Mouse (Mus musculus) embryonic fibroblast, embryonic 13.5 days (primary cell): ENCODE results near the gene Zfp536.

Experiments used
- CTCF ChIP-seq: IDR thresholded peaks from 2 replicates; pipeline ENCODE4 v1.5.1; 2011; ENCODE audit warnings: mild to moderate bottlenecking, control low read depth, low read length, moderate library complexity, borderline replicate concordance; ENCODE audit not compliant: insufficient read depth
- POLR2A ChIP-seq: IDR thresholded peaks from 2 replicates; pipeline ENCODE4 v1.6.1; 2011; ENCODE audit warnings: low read depth, mild to moderate bottlenecking, control low read depth, low read length, moderate library complexity

DNA sequence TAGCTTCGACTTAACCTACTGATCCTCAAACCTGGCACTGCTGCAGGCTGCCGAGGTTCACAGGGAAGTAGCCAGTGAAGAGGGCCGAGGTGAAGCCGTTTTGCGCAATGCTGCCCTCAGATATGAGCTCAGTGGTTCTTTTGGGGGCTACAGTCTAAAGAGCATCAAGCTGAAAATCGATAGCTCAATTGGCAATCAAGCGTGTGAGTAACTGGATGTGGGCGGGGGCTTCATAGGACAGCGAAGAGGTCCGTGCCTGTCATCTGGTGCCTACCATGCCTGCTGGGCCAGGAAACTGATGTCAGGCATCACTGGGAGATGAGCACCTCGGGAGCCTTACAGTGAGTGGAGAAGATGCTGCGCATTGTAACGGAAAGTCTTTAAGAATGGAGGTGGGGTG lies 333.5 kb downstream of the Zfp536 start:
- TF ChIP-seq CTCF (no peak), POLR2A (no peak)
